Mouse (Mus musculus) forebrain, postnatal 0 days (tissue): ENCODE data around the gene Mfsd2a. TPM values are rescaled to one million over a fixed set of nuclear protein-coding genes. Genes with fewer than 3 reads are reported as not detected.

Experiments
- ATAC-seq: fragments of 200-750 bp; cut with Nextera tagmentation; 2 replicates; pipeline ENCODE4 v1.8.0; 2017; ENCODE audit warnings: mild to moderate bottlenecking, moderate library complexity
- DNase-seq: peaks from one replicate; pipeline ENCODE4 v3.0.0-alpha.2; 2015
- H3K27ac ChIP-seq: fragments of 300-500 bp; sonication (generic); 2 replicates; pipeline ENCODE4 v1.5.1; 2014; ENCODE audit warnings: low read depth, mild to moderate bottlenecking, antibody characterized with exemption, low read length, moderate library complexity, mixed read lengths
- H3K27me3 ChIP-seq: fragments of 300-500 bp; sonication (generic); 2 replicates; pipeline ENCODE4 v1.6.1; 2014; ENCODE audit warnings: mild to moderate bottlenecking, low read length, mixed read lengths; ENCODE audit not compliant: insufficient read depth
- H3K36me3 ChIP-seq: fragments of 300-500 bp; sonication (generic); 2 replicates; pipeline ENCODE4 v1.6.1; 2014; ENCODE audit warnings: mild to moderate bottlenecking, moderate library complexity; ENCODE audit not compliant: insufficient read depth
- H3K4me1 ChIP-seq: fragments of 300-500 bp; sonication (generic); 2 replicates; pipeline ENCODE4 v1.6.1; 2014; ENCODE audit warnings: antibody characterized with exemption; ENCODE audit not compliant: insufficient read depth
- H3K4me2 ChIP-seq: fragments of 300-500 bp; sonication (generic); 2 replicates; pipeline ENCODE4 v1.6.1; 2014; ENCODE audit warnings: low read depth, mild to moderate bottlenecking, moderate library complexity
- H3K4me3 ChIP-seq: fragments of 300-500 bp; sonication (generic); 2 replicates; pipeline ENCODE4 v1.5.1; 2014; ENCODE audit warnings: low read depth, low read length, mixed read lengths
- H3K9ac ChIP-seq: fragments of 300-500 bp; sonication (generic); 2 replicates; pipeline ENCODE4 v1.6.1; 2014; ENCODE audit warnings: mild to moderate bottlenecking
- H3K9me3 ChIP-seq: fragments of 300-500 bp; sonication (generic); 2 replicates; pipeline ENCODE4 v1.6.1; 2016; ENCODE audit warnings: low read length
- CTCF ChIP-seq: sonication (generic); IDR thresholded peaks from 2 replicates; pipeline ENCODE4 v1.5.1; 2016; ENCODE audit warnings: antibody characterized with exemption, control low read depth, low read depth
- WGBS: fragments of 180-500 bp; shearing (Covaris S2); extraction: QIAGEN DNeasy Blood & Tissue Kit; methylation state at CpG from one replicate; pipeline ENCODE4 v1.1.7; 2014; 5-methylcytosine and 5-hydroxymethylcytosine counted together
- polyA plus RNA-seq: library from polyadenylated mRNA; unstranded; fragments of >200 nt; fragmentation: Nextera tagmentation; extraction: Ambion mirVana; gene quantifications from 2 replicates; pipeline ENCODE4 v1.2.1, GENCODE M21; 2015
- total RNA-seq: library from RNA; depleted of rRNA; stranded (reverse); fragments of >200 nt; gene quantifications from 2 replicates; pipeline ENCODE4 v1.2.3, GENCODE M21; 2014

Gene Mfsd2a
- total and polyA plus RNA-seq, 2 experiments from 2014 or later, result 33.4 to 40.7 TPM

- Histone ChIP-seq H3K4me3 (no peak overlapping the region), H3K9me3 (no peaks in the 10 kb centered on the region), H3K4me2 (no peak overlapping the region), H3K4me1 (no peaks in the 10 kb centered on the region), H3K27ac (no peak overlapping the region), H3K27me3 (peaks cover 5% of the 10 kb centered on the region), H3K9ac (no peak overlapping the region), H3K36me3 (no peaks in the 10 kb centered on the region)
- TF ChIP-seq CTCF, result no peak
- no peak for ATAC-seq
- no peak for DNase-seq
- WGBS, result 91% methylated on average over 4 of the region's 4 CpGs
Observed at GRCm38 (mm10) chr4:122987421-122987820, 26.4 kb upstream of the Mfsd2a start.

GRCm38 (mm10) chr4:122985110-122985509, 24.1 kb upstream of the Mfsd2a start:
- peak; percentile 96 for TF ChIP-seq CTCF
- H3K36me3 ChIP-seq, result no peaks in the 10 kb centered on the region

GRCm38 (mm10) chr4:122983486-122984261, 22.7 kb upstream of the Mfsd2a start:
- no peak for ATAC-seq
- H3K9ac ChIP-seq, result no peak overlapping the region
- DNase-seq, result no peak
- 27% methylated on average over 17 of the region's 17 CpGs for WGBS
- no peak overlapping the region for H3K27ac ChIP-seq
- H3K4me1 ChIP-seq, result no peaks in the 10 kb centered on the region
- peak overlapping the region; percentile 5; the same call in 1 of the 2 replicates for H3K4me3 ChIP-seq
- H3K27me3 ChIP-seq, result peaks cover 9% of the 10 kb centered on the region
- TF ChIP-seq CTCF, result no peak
- no peaks in the 10 kb centered on the region for H3K9me3 ChIP-seq
- H3K36me3 ChIP-seq, result no peaks in the 10 kb centered on the region
- peak overlapping the region; percentile 37 for H3K4me2 ChIP-seq

More at GRCm38 (mm10) chr4:122985110-122985509, 24.1 kb upstream of the Mfsd2a start:
- Histone ChIP-seq H3K27me3 (peaks cover 9% of the 10 kb centered on the region), H3K9me3 (no peaks in the 10 kb centered on the region), H3K4me2 (no peak overlapping the region), H3K9ac (no peak overlapping the region), H3K4me1 (no peaks in the 10 kb centered on the region), H3K27ac (no peak overlapping the region), H3K4me3 (no peak overlapping the region)
- ATAC-seq, result peak; percentile 96
- 29% methylated on average over 8 of the region's 8 CpGs for WGBS
- peak; percentile 87 for DNase-seq

- Histone ChIP-seq H3K36me3 (no peaks in the 10 kb centered on the region), H3K27ac (no peak overlapping the region), H3K4me2 (no peak overlapping the region), H3K27me3 (peaks cover 9% of the 10 kb centered on the region), H3K9me3 (no peaks in the 10 kb centered on the region), H3K4me3 (no peak overlapping the region), H3K9ac (no peak overlapping the region), H3K4me1 (no peaks in the 10 kb centered on the region)
- DNase-seq (no peak), ATAC-seq (no peak)
- WGBS, result 61% methylated on average over 3 of the region's 3 CpGs
- TF ChIP-seq CTCF, result no peak
Observed at GRCm38 (mm10) chr4:122982537-122982936, 21.5 kb upstream of the Mfsd2a start.

GRCm38 (mm10) chr4:122981930-122982329, 20.9 kb upstream of the Mfsd2a start:
- DNase-seq (no peak), ATAC-seq (no peak)
- no peak overlapping the region for H3K4me3 ChIP-seq
- no peaks in the 10 kb centered on the region for H3K4me1 ChIP-seq
- no peak overlapping the region for H3K4me2 ChIP-seq
- TF ChIP-seq CTCF, result no peak
- H3K9ac ChIP-seq, result no peak overlapping the region
- H3K36me3 ChIP-seq, result no peaks in the 10 kb centered on the region
- WGBS, result 50% methylated on average over 3 of the region's 3 CpGs
- peaks cover 9% of the 10 kb centered on the region for H3K27me3 ChIP-seq
- H3K27ac ChIP-seq, result no peak overlapping the region
- no peaks in the 10 kb centered on the region for H3K9me3 ChIP-seq

GRCm38 (mm10) chr4:122981238-122981637, 20.2 kb upstream of the Mfsd2a start:
- DNase-seq, result no peak
- Histone ChIP-seq H3K4me1 (no peaks in the 10 kb centered on the region), H3K4me2 (no peak overlapping the region), H3K27me3 (peaks cover 9% of the 10 kb centered on the region), H3K36me3 (no peaks in the 10 kb centered on the region), H3K27ac (no peak overlapping the region), H3K9ac (no peak overlapping the region), H3K9me3 (no peaks in the 10 kb centered on the region), H3K4me3 (no peak overlapping the region)
- WGBS, result 95% methylated on average over 7 of the region's 7 CpGs
- TF ChIP-seq CTCF, result no peak
- no peak for ATAC-seq

- no peak for TF ChIP-seq CTCF
- Histone ChIP-seq H3K4me1 (no peaks in the 10 kb centered on the region), H3K27ac (no peak overlapping the region), H3K9ac (no peak overlapping the region), H3K36me3 (no peaks in the 10 kb centered on the region), H3K4me3 (no peak overlapping the region), H3K27me3 (peaks cover 9% of the 10 kb centered on the region), H3K9me3 (no peaks in the 10 kb centered on the region), H3K4me2 (no peak overlapping the region)
- 81% methylated on average over 2 of the region's 2 CpGs for WGBS
- no peak for DNase-seq
- no peak for ATAC-seq
Observed at GRCm38 (mm10) chr4:122980684-122981083, 19.7 kb upstream of the Mfsd2a start.
